Mouse (Mus musculus) liver, embryonic 18 days (tissue): ENCODE data around the gene 2210016F16Rik. TPM values are rescaled to one million over a fixed set of nuclear protein-coding genes. Genes with fewer than 3 reads are reported as not detected.

Experiments used
- polyA plus RNA-seq: library from polyadenylated mRNA; depleted of rRNA; stranded (reverse); fragments of >200 nt; gene quantifications from 2 replicates; pipeline ENCODE4 v1.2.3, GENCODE M21; 2012; rRNA removed

The 2210016F16Rik gene
- polyA plus RNA-seq, result 9.7 and 10.2 TPM in 2 replicates

DNA sequence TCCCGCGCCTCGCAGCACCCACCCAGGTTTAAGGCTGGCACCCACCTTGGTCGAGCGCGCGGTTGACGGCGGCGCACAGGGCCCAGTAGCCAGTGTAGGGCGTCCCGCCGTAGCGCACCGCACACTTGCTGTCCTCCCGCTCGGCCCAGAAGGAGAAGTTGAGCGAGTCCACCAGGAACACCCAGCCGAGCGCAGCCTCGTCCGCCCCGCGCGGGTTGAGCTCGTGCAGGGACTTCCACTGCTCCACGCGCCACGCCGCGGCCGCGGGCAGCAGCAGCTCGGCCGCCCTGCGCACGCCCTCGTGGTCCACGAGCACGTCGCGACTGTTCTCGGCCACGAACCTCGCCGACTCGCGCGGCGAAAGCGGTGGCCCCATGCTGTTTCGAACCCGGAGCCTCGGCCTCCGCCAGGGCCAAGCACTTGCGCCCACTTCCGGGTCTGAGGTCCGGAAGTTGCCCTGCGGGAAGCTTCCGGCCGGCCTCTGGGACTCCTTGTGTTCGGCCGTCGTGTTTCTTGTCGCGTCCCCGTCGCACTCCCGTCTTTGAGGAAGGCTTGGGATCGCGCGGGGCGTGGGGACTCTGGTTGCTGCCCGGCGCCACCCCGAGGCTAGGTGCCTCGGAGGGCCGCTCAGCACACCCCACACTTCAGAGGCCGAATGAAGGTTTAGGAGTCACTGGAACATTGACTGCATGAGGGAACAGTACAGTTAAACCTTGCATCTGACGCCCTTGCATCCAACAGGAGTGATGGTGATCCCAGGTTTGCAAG, at the start of gene 2210016F16Rik:
Gene 2210016F16Rik (minus strand): TSS at position 447 of the 768 bp plus-strand sequence.

DNA sequence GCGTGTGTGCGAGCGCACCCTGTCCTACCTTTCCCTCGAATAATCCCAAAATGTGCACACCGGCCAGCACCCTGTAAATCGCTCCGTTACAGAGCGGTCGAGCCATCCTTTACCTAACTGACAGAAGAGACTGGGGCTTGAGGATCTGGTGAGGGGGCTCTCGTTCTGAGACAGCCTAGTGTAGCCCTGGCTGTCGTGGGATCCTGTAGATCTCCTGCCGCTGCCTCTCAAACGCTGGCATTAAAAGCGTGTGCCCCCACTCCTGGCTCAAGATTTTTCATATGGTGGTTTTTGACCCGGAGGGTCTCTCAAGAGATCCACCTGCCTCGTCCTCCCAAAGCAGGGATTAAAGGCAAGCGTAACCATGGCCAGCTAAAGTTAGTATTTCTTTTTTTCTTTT, 18.2 kb upstream of the 2210016F16Rik start, which contains the start of gene Hnrnpk:
Gene Hnrnpk (minus strand): TSS at position 101 of the 400 bp plus-strand sequence.

DNA sequence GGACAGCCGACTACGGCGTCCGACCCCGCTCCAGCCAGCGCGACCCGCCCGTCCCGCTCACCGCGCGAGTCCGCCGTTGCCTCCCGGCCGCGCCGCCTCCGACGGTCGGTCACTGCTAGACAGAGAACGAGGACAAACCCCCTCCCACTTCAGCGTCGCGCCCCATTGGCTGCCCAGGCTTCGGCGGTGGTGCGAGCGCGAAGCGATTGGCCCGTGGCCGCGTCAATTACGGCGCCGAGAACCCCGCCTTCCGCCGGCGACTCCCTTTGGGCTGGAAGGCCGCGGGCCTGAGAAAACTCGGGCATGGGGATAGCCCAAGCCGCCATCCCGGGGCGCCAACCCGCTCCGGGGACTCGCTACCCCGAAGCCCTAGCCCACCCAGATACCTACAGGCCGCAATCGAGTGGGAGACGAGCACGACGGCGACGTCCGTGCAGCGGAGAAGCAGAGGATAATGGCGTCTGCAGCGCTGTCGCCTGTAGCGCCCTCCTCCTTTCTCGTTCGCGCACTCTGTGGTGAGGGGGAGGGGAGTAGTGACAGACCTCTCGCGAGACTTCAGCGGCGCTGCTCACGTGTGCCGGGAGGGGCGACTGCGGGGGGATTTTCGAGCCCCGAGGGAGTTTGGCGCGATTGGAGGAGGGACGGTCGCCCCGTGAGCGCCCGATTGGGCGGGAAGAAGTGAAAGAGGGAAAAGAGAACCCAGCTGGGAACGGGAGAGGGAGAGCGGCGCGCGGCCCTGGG, 17.1 kb upstream of the 2210016F16Rik start, which contains the start of gene Rmi1:
Gene Rmi1 (plus strand): TSS at position 246 of the 741 bp plus-strand sequence.

DNA sequence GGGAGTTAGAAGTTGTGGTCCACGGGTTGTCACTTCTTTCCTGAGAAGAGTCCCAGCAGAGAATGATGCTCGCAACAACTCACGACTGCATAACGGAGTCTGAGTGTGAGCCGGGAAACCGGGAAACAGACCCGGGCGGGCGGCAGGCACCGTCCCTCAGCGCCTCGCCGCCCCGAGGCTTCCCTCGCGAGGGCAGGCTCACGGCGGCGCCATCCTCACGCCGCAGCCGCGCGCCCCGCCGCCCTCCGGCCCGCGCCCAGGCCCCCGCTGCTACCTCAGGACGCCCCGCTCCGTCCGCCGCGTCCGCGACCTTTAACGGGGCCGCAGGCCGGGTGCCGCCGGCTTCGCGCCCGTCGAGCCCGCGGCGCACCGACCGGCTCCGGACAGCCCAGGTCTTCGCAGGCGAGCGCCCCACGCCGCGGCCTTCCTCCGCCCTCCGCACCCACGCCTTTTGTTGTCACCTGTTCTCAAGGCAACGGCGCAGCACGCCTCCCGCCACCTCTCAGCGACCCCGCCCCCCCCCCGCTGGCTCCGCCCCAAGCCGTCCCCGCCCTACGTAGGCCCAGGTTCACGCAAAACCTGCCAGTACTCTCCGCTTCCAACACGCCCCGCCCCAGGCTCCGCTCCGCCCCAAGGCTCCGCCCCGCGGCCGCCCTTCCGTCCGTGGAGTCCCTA, 26.3 kb downstream of the 2210016F16Rik start, which contains the start of gene Kif27:
Gene Kif27 (minus strand): TSS at position 494 of the 675 bp plus-strand sequence.

Other genes starting within 250 kb of the 2210016F16Rik start
- 12.9 and 13.3 TPM in 2 replicates for gene Idnk, start 227.6 kb downstream of the 2210016F16Rik start, polyA plus RNA-seq
- gene Ubqln1, start 169.6 kb downstream of the 2210016F16Rik start, polyA plus RNA-seq, result 39.5 and 41.0 TPM in 2 replicates
- 6.8 and 8.0 TPM in 2 replicates for gene Gkap1, start 109.5 kb downstream of the 2210016F16Rik start, polyA plus RNA-seq
- 0.10 TPM in 2 replicates for gene Kif27, start 26.1 kb downstream of the 2210016F16Rik start, polyA plus RNA-seq
- 6.1 and 6.6 TPM in 2 replicates for gene Rmi1, start 17.0 kb upstream of the 2210016F16Rik start, polyA plus RNA-seq
- 252 and 256 TPM in 2 replicates for gene Hnrnpk, start 18.1 kb upstream of the 2210016F16Rik start, polyA plus RNA-seq
- 0.02 and 0.03 TPM in 2 replicates for gene Slc28a3, start 225.7 kb upstream of the 2210016F16Rik start, polyA plus RNA-seq